Mouse (Mus musculus): Measurements from ENCODE around the gene Ift172. TPM values are rescaled to one million over a fixed set of nuclear protein-coding genes. Genes with fewer than 3 reads are reported as not detected.
A peak's percentile ranks its signal among the peaks of the same experiment; 100 is the strongest.

The Ift172 gene
- polyA plus RNA-seq, 1 experiment from 2014 or later, result 36.0 TPM

GRCm38 (mm10) chr5:31294964-31295605 lies 4.2 kb upstream of the Ift172 start:
- Histone ChIP-seq H3K9me3 (no peaks in the 10 kb centered on the region), H3K4me1 (peaks cover 31% of the 10 kb centered on the region), H3K9ac (replicated peaks) (peak overlapping the region; percentile 86), H3K36me3 (peaks cover 6% of the 10 kb centered on the region; the same call in 1 of the 2 replicates), H3K27ac (replicated peaks) (peak overlapping the region; percentile 78), H3K4me3 (peak overlapping the region; percentile 64), H3K4me2 (replicated peaks) (peak overlapping the region; percentile 83), H3K27me3 (no peaks in the 10 kb centered on the region)
- WGBS, result 6% methylated on average over 29 of the region's 29 CpGs
- peak; percentile 28 for ATAC-seq (replicated peaks)

GRCm38 (mm10) chr5:31291361-31291688 lies 409 bp upstream of the Ift172 start:
- Histone ChIP-seq H3K4me3 (peak overlapping the region; percentile 60), H3K4me1 (peaks cover 34% of the 10 kb centered on the region), H3K36me3 (peaks cover 14% of the 10 kb centered on the region), H3K4me2 (replicated peaks) (peak overlapping the region; percentile 80), H3K9me3 (no peaks in the 10 kb centered on the region), H3K27me3 (no peaks in the 10 kb centered on the region), H3K9ac (replicated peaks) (peak overlapping the region; percentile 52), H3K27ac (replicated peaks) (peak overlapping the region; percentile 88)
- WGBS, result 4% methylated on average over 9 of the region's 9 CpGs
- ATAC-seq (replicated peaks), result no peak; the same call in 1 of the 2 replicates

- no peaks in the 10 kb centered on the region for H3K9me3 ChIP-seq
- peak overlapping the region; percentile 48; the same call in 1 of the 2 replicates for H3K9ac ChIP-seq (replicated peaks)
- H3K27me3 ChIP-seq, result no peaks in the 10 kb centered on the region
- 81% methylated on average over 3 of the region's 3 CpGs for WGBS
- peak overlapping the region; percentile 80 for H3K4me2 ChIP-seq (replicated peaks)
- peaks cover 28% of the 10 kb centered on the region for H3K36me3 ChIP-seq
- H3K4me1 ChIP-seq, result peaks cover 29% of the 10 kb centered on the region
- H3K4me3 ChIP-seq, result peak overlapping the region; percentile 60; the same call in 1 of the 2 replicates
- no peak for ATAC-seq (replicated peaks)
- H3K27ac ChIP-seq (replicated peaks), result no peak overlapping the region
These were observed 1.2 kb downstream of the Ift172 start for GRCm38 (mm10) chr5:31289626-31290230.

GRCm38 (mm10) chr5:31288655-31289054 lies 2.3 kb downstream of the Ift172 start:
- Histone ChIP-seq H3K4me1 (peaks cover 20% of the 10 kb centered on the region), H3K4me3 (no peak overlapping the region), H3K36me3 (peaks cover 39% of the 10 kb centered on the region), H3K27ac (replicated peaks) (no peak overlapping the region), H3K27me3 (no peaks in the 10 kb centered on the region), H3K4me2 (replicated peaks) (no peak overlapping the region), H3K9ac (replicated peaks) (no peak overlapping the region), H3K9me3 (no peaks in the 10 kb centered on the region)
- 72% methylated on average over 3 of the region's 3 CpGs for WGBS
- ATAC-seq (replicated peaks), result no peak

GRCm38 (mm10) chr5:31288225-31288624 lies 2.7 kb downstream of the Ift172 start:
- no peak for ATAC-seq (replicated peaks)
- Histone ChIP-seq H3K36me3 (peaks cover 40% of the 10 kb centered on the region), H3K27ac (replicated peaks) (no peak overlapping the region), H3K4me1 (peaks cover 20% of the 10 kb centered on the region), H3K4me3 (no peak overlapping the region), H3K9me3 (no peaks in the 10 kb centered on the region), H3K9ac (replicated peaks) (no peak overlapping the region), H3K27me3 (no peaks in the 10 kb centered on the region), H3K4me2 (replicated peaks) (no peak overlapping the region)
- 82% methylated on average over 4 of the region's 4 CpGs for WGBS

GRCm38 (mm10) chr5:31279245-31279988 lies 11.5 kb downstream of the Ift172 start:
- Histone ChIP-seq H3K4me1 (no peaks in the 10 kb centered on the region), H3K36me3 (peaks cover 77% of the 10 kb centered on the region), H3K27me3 (no peaks in the 10 kb centered on the region), H3K4me3 (no peak overlapping the region), H3K27ac (replicated peaks) (no peak overlapping the region), H3K4me2 (replicated peaks) (no peak overlapping the region), H3K9ac (replicated peaks) (no peak overlapping the region), H3K9me3 (no peaks in the 10 kb centered on the region)
- ATAC-seq (replicated peaks), result no peak
- WGBS, result 88% methylated on average over 20 of the region's 20 CpGs

GRCm38 (mm10) chr5:31273018-31273417 lies 17.9 kb downstream of the Ift172 start:
- Histone ChIP-seq H3K4me1 (no peaks in the 10 kb centered on the region), H3K27ac (replicated peaks) (no peak overlapping the region), H3K4me2 (replicated peaks) (no peak overlapping the region), H3K36me3 (peaks cover 56% of the 10 kb centered on the region), H3K9me3 (no peaks in the 10 kb centered on the region), H3K9ac (replicated peaks) (no peak overlapping the region), H3K4me3 (no peak overlapping the region), H3K27me3 (no peaks in the 10 kb centered on the region)
- ATAC-seq (replicated peaks), result no peak
- 81% methylated on average over 6 of the region's 6 CpGs for WGBS

- Histone ChIP-seq H3K4me2 (replicated peaks) (no peak overlapping the region), H3K27me3 (no peaks in the 10 kb centered on the region), H3K9me3 (no peaks in the 10 kb centered on the region), H3K27ac (replicated peaks) (no peak overlapping the region), H3K36me3 (peaks cover 76% of the 10 kb centered on the region), H3K9ac (replicated peaks) (no peak overlapping the region), H3K4me1 (no peaks in the 10 kb centered on the region), H3K4me3 (no peak overlapping the region)
- no peak for ATAC-seq (replicated peaks)
- WGBS, result 40% methylated on average over 6 of the region's 6 CpGs
These were observed 23.2 kb downstream of the Ift172 start for GRCm38 (mm10) chr5:31267686-31268085.

GRCm38 (mm10) chr5:31266101-31266500 lies 24.8 kb downstream of the Ift172 start:
- no peak overlapping the region for H3K27ac ChIP-seq (replicated peaks)
- no peak overlapping the region for H3K9ac ChIP-seq (replicated peaks)
- H3K9me3 ChIP-seq, result no peaks in the 10 kb centered on the region
- peaks cover 81% of the 10 kb centered on the region for H3K36me3 ChIP-seq
- WGBS, result 82% methylated on average over 7 of the region's 7 CpGs
- no peak overlapping the region for H3K4me3 ChIP-seq
- H3K4me2 ChIP-seq (replicated peaks), result no peak overlapping the region
- no peaks in the 10 kb centered on the region for H3K4me1 ChIP-seq
- ATAC-seq (replicated peaks), result no peak
- no peaks in the 10 kb centered on the region for H3K27me3 ChIP-seq

- ATAC-seq (replicated peaks), result no peak
- H3K4me1 ChIP-seq, result no peaks in the 10 kb centered on the region
- peaks cover 55% of the 10 kb centered on the region for H3K36me3 ChIP-seq
- H3K27ac ChIP-seq (replicated peaks), result no peak overlapping the region
- no peak overlapping the region for H3K4me2 ChIP-seq (replicated peaks)
- H3K27me3 ChIP-seq, result no peaks in the 10 kb centered on the region
- no peaks in the 10 kb centered on the region for H3K9me3 ChIP-seq
- WGBS, result 92% methylated on average over 11 of the region's 11 CpGs
- no peak overlapping the region for H3K4me3 ChIP-seq
- H3K9ac ChIP-seq (replicated peaks), result no peak overlapping the region
These were observed 33.3 kb downstream of the Ift172 start for GRCm38 (mm10) chr5:31257616-31258015.

GRCm38 (mm10) chr5:31255971-31256370 lies 34.9 kb downstream of the Ift172 start:
- no peak for ATAC-seq (replicated peaks)
- H3K27me3 ChIP-seq, result no peaks in the 10 kb centered on the region
- no peak overlapping the region for H3K9ac ChIP-seq (replicated peaks)
- no peak overlapping the region for H3K4me3 ChIP-seq
- peaks cover 52% of the 10 kb centered on the region for H3K36me3 ChIP-seq
- WGBS, result 95% methylated on average over 2 of the region's 2 CpGs
- no peaks in the 10 kb centered on the region for H3K9me3 ChIP-seq
- H3K27ac ChIP-seq (replicated peaks), result no peak overlapping the region
- peaks cover 4% of the 10 kb centered on the region; the same call in 1 of the 2 replicates for H3K4me1 ChIP-seq
- H3K4me2 ChIP-seq (replicated peaks), result no peak overlapping the region

- Histone ChIP-seq H3K36me3 (peaks cover 52% of the 10 kb centered on the region), H3K9ac (replicated peaks) (no peak overlapping the region), H3K4me2 (replicated peaks) (no peak overlapping the region), H3K4me1 (peaks cover 4% of the 10 kb centered on the region; the same call in 1 of the 2 replicates), H3K9me3 (no peaks in the 10 kb centered on the region), H3K4me3 (no peak overlapping the region), H3K27me3 (no peaks in the 10 kb centered on the region), H3K27ac (replicated peaks) (no peak overlapping the region)
- 94% methylated on average over 2 of the region's 2 CpGs for WGBS
- no peak for ATAC-seq (replicated peaks)
These were observed 35.5 kb downstream of the Ift172 start for GRCm38 (mm10) chr5:31255381-31255780.

All from forebrain, embryonic 15.5 days (tissue).